Mouse (Mus musculus) right cerebral cortex, postnatal 25 days (tissue): ENCODE data around the gene Gm4305.
"Not testable (repeated sequence)": the region's sequence is repeated elsewhere in the genome, so short reads cannot be mapped to it uniquely, and the experiment has no call there.

Experiments
- DNase-seq: peaks from one replicate; pipeline ENCODE4 v3.0.0; 2022

Gm4305 gene

DNA sequence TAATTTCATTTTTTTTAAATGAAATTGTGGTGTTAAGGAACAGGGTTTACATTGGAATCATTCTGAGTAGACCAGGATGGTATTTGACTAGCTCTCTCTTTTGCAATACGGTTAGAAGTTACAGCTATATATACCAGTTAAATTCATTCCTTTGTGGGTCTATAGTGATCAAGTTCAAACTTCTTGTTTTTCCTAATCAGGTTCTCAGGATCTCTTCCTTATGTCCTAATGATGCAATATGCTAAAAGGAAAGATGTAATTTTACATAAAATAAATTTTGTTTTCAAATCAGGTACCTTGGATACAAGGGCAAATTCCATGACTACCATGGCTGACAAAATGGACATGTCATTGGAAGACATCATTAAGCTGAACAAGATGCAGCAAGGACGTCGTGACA, at the start of gene Gm4305:
Gm4305 (plus strand) TSS at position 301 of the 400 bp plus-strand sequence.
- not testable (repeated sequence) for DNase-seq

DNA sequence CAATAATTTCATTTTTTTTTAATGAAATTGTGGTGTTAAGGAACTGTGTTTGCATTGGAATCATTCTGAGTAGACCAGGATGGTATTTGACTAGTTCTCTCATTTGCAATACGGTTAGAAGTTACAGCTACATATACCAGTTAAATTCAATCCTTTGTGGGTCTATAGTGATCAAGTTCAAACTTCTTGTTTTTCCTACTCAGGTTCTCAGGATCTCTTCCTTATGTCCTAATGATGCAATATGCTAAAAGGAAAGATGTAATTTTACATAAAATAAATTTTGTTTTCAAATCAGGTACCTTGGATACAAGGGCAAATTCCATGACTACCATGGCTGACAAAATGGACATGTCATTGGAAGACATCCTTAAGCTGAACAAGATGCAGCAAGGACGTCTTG, 15.5 kb upstream of the Gm4305 start, which contains the start of gene Gm4301:
Gm4301 (plus strand) TSS at position 301 of the 400 bp plus-strand sequence.
- DNase-seq = not testable (repeated sequence)

DNA sequence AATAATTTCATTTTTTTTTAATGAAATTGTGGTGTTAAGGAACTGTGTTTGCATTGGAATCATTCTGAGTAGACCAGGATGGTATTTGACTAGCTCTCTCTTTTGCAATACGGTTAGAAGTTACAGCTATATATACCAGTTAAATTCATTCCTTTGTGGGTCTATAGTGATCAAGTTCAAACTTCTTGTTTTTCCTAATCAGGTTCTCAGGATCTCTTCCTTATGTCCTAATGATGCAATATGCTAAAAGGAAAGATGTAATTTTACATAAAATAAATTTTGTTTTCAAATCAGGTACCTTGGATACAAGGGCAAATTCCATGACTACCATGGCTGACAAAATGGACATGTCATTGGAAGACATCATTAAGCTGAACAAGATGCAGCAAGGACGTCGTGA, 10.4 kb upstream of the Gm4305 start, which contains the start of gene Gm4302:
Gm4302 (plus strand) TSS at position 301 of the 400 bp plus-strand sequence.
- not testable (repeated sequence) for DNase-seq

DNA sequence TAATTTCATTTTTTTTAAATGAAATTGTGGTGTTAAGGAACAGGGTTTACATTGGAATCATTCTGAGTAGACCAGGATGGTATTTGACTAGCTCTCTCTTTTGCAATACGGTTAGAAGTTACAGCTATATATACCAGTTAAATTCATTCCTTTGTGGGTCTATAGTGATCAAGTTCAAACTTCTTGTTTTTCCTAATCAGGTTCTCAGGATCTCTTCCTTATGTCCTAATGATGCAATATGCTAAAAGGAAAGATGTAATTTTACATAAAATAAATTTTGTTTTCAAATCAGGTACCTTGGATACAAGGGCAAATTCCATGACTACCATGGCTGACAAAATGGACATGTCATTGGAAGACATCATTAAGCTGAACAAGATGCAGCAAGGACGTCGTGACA, 5.2 kb upstream of the Gm4305 start, which contains the start of gene Gm4303:
Gm4303 (plus strand) TSS at position 301 of the 400 bp plus-strand sequence.
- not testable (repeated sequence) for DNase-seq

DNA sequence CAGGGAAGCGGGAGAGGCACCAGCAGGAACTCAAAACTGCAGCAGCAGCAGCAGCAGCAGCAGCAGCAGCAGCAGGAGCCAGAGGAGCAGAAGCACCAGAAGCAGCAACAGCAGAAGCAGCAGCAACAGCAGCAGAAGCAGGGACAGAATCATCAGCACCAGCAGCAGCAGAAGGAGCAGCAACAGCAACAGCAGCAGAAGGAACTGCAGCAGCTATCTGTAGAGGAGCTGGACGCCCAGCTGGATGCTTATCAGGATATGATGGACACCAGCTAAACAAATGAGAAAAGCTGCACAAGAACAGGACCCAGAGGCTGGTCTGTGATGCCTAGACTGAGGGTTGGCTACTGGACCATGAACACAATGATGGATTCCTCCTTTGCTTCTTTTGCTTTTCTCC, 5.9 kb downstream of the Gm4305 start:
- peak; percentile 3 for DNase-seq

DNA sequence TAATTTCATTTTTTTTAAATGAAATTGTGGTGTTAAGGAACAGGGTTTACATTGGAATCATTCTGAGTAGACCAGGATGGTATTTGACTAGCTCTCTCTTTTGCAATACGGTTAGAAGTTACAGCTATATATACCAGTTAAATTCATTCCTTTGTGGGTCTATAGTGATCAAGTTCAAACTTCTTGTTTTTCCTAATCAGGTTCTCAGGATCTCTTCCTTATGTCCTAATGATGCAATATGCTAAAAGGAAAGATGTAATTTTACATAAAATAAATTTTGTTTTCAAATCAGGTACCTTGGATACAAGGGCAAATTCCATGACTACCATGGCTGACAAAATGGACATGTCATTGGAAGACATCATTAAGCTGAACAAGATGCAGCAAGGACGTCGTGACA, 10.1 kb downstream of the Gm4305 start, which contains the start of gene Gm4307:
Gm4307 (plus strand) TSS at position 301 of the 400 bp plus-strand sequence.
- DNase-seq = not testable (repeated sequence)

DNA sequence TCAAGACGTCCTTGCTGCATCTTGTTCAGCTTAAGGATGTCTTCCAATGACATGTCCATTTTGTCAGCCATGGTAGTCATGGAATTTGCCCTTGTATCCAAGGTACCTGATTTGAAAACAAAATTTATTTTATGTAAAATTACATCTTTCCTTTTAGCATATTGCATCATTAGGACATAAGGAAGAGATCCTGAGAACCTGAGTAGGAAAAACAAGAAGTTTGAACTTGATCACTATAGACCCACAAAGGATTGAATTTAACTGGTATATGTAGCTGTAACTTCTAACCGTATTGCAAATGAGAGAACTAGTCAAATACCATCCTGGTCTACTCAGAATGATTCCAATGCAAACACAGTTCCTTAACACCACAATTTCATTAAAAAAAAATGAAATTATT, 31.6 kb downstream of the Gm4305 start, which contains the start of gene Gm4312:
Gm4312 (minus strand) TSS at position 101 of the 400 bp plus-strand sequence.
- not testable (repeated sequence) for DNase-seq
